Mouse (Mus musculus): ENCODE measurements at regions not wholly inside any gene's neighbourhood (a gene's known extent, or its start where the extent isn't known, plus 50 kb on each side); places are given as distances from the start of the nearest gene placed in this dataset.
A peak's percentile ranks its signal among the peaks of the same experiment; 100 is the strongest.
"Not testable (repeated sequence)": the region's sequence is repeated elsewhere in the genome, so short reads cannot be mapped to it uniquely, and the experiment has no call there.

GRCm38 (mm10) chr2:16811401-16812281 lies 455.5 kb downstream of the Plxdc2 start:
- DNase-seq (ENCODE audit: inconsistent ontology term), result not testable (repeated sequence)

- DNase-seq (ENCODE audit: inconsistent ontology term), result no peak
Measured at GRCm38 (mm10) chr2:16820442-16820841, 464.3 kb downstream of the Plxdc2 start.

- DNase-seq (ENCODE audit: inconsistent ontology term), result peak; percentile 38
Measured at GRCm38 (mm10) chr2:16824681-16825230, 468.7 kb downstream of the Plxdc2 start.

GRCm38 (mm10) chr2:16827266-16827665 lies 471.2 kb downstream of the Plxdc2 start:
- DNase-seq (ENCODE audit: inconsistent ontology term), result no peak

- DNase-seq (ENCODE audit: inconsistent ontology term), result no peak
Measured at GRCm38 (mm10) chr2:16835960-16836359, 479.9 kb downstream of the Plxdc2 start.

GRCm38 (mm10) chr2:16838718-16839117 lies 482.6 kb downstream of the Plxdc2 start:
- DNase-seq (ENCODE audit: inconsistent ontology term), result no peak

- DNase-seq (ENCODE audit: inconsistent ontology term), result no peak
Measured at GRCm38 (mm10) chr2:16849916-16850315, 493.8 kb downstream of the Plxdc2 start.

- DNase-seq (ENCODE audit: inconsistent ontology term), result no peak
Measured at GRCm38 (mm10) chr2:16860056-16860455, 504.0 kb downstream of the Plxdc2 start.

GRCm38 (mm10) chr2:16866163-16866852 lies 510.2 kb downstream of the Plxdc2 start:
- DNase-seq (ENCODE audit: inconsistent ontology term), result no peak

- not testable (repeated sequence) for DNase-seq (ENCODE audit: inconsistent ontology term)
Measured at GRCm38 (mm10) chr2:16892381-16892780, 536.3 kb downstream of the Plxdc2 start.

GRCm38 (mm10) chr2:16909246-16910038 lies 553.3 kb downstream of the Plxdc2 start:
- peak; percentile 90 for DNase-seq (ENCODE audit: inconsistent ontology term)

GRCm38 (mm10) chr2:16914633-16915032 lies 558.5 kb downstream of the Plxdc2 start:
- DNase-seq (ENCODE audit: inconsistent ontology term), result no peak

GRCm38 (mm10) chr2:16929974-16930373 lies 573.9 kb downstream of the Plxdc2 start:
- DNase-seq (ENCODE audit: inconsistent ontology term), result no peak

GRCm38 (mm10) chr2:16959432-16959831 lies 603.3 kb downstream of the Plxdc2 start:
- no peak for DNase-seq (ENCODE audit: inconsistent ontology term)

GRCm38 (mm10) chr2:16977380-16977779 lies 621.3 kb downstream of the Plxdc2 start:
- no peak for DNase-seq (ENCODE audit: inconsistent ontology term)

GRCm38 (mm10) chr2:16982823-16983222 lies 626.7 kb downstream of the Plxdc2 start:
- peak; percentile 89 for DNase-seq (ENCODE audit: inconsistent ontology term)

GRCm38 (mm10) chr2:16983583-16984221 lies 627.6 kb downstream of the Plxdc2 start:
- no peak for DNase-seq (ENCODE audit: inconsistent ontology term)
